Mouse (Mus musculus) embryonic facial prominence, embryonic 12.5 days (tissue): ENCODE data around the gene Kif5a. TPM values are rescaled to one million over a fixed set of nuclear protein-coding genes. Genes with fewer than 3 reads are reported as not detected.

Source experiments
- ATAC-seq: fragments of 200-750 bp; cut with Nextera tagmentation; 2 replicates; pipeline ENCODE4 v1.8.0; 2017; ENCODE audit not compliant: insufficient number of reproducible peaks, insufficient read depth, low FRiP score, low TSS enrichment
- H3K27ac ChIP-seq: fragments of 300-500 bp; sonication (generic); 2 replicates; pipeline ENCODE4 v1.5.1; 2016; ENCODE audit warnings: mild to moderate bottlenecking
- H3K27me3 ChIP-seq: fragments of 300-500 bp; sonication (generic); 2 replicates; pipeline ENCODE4 v1.6.1; 2016; ENCODE audit warnings: mild to moderate bottlenecking, moderate library complexity
- H3K36me3 ChIP-seq: fragments of 300-500 bp; sonication (generic); 2 replicates; pipeline ENCODE4 v1.6.1; 2016; ENCODE audit warnings: mild to moderate bottlenecking
- H3K4me1 ChIP-seq: fragments of 300-500 bp; sonication (generic); 2 replicates; pipeline ENCODE4 v1.6.1; 2016
- H3K4me2 ChIP-seq: fragments of 300-500 bp; sonication (generic); replicated peaks from 2 replicates; pipeline ENCODE4 v1.6.1; 2016; ENCODE audit warnings: mild to moderate bottlenecking, moderate library complexity
- H3K4me3 ChIP-seq: fragments of 300-500 bp; sonication (generic); 2 replicates; pipeline ENCODE4 v1.5.1; 2016; ENCODE audit warnings: mild to moderate bottlenecking
- H3K9ac ChIP-seq: fragments of 300-500 bp; sonication (generic); 2 replicates; pipeline ENCODE4 v1.6.1; 2016; ENCODE audit warnings: mild to moderate bottlenecking, moderate library complexity
- H3K9me3 ChIP-seq: fragments of 300-500 bp; sonication (generic); 2 replicates; pipeline ENCODE4 v1.6.1; 2016; ENCODE audit warnings: mild to moderate bottlenecking, moderate library complexity
- WGBS: fragments of 180-500 bp; shearing (Covaris S2); methylation state at CpG from one replicate; pipeline ENCODE4 v1.1.7; 2016; 5-methylcytosine and 5-hydroxymethylcytosine counted together
- polyA plus RNA-seq: library from polyadenylated mRNA; unstranded; fragments of >200 nt; fragmentation: Nextera tagmentation; extraction: Ambion mirVana; gene quantifications from 2 replicates; pipeline ENCODE4 v1.2.1, GENCODE M21; 2016

Gene Kif5a
- polyA plus RNA-seq, 1 experiment from 2014 or later: 13.5 TPM

- no peak overlapping the region for H3K4me3 ChIP-seq
- H3K4me2 ChIP-seq: peak overlapping the region; percentile 44
- peaks cover 63% of the 10 kb centered on the region for H3K27me3 ChIP-seq
- no peak overlapping the region for H3K9ac ChIP-seq
- H3K27ac ChIP-seq: no peak overlapping the region
- no peak for ATAC-seq
- 23% methylated on average over 9 of the region's 9 CpGs for WGBS
- H3K4me1 ChIP-seq: peaks cover 29% of the 10 kb centered on the region
- H3K9me3 ChIP-seq: no peaks in the 10 kb centered on the region
- no peaks in the 10 kb centered on the region for H3K36me3 ChIP-seq
Observed at GRCm38 (mm10) chr10:127177235-127177634, 85.9 kb downstream of the Kif5a start.

GRCm38 (mm10) chr10:127176756-127177155 lies 86.4 kb downstream of the Kif5a start:
- ATAC-seq: no peak
- peaks cover 66% of the 10 kb centered on the region for H3K27me3 ChIP-seq
- no peak overlapping the region for H3K27ac ChIP-seq
- no peak overlapping the region for H3K9ac ChIP-seq
- H3K4me1 ChIP-seq: peaks cover 29% of the 10 kb centered on the region
- H3K36me3 ChIP-seq: no peaks in the 10 kb centered on the region
- no peak overlapping the region for H3K4me3 ChIP-seq
- 6% methylated on average over 7 of the region's 7 CpGs for WGBS
- H3K4me2 ChIP-seq: no peak overlapping the region
- H3K9me3 ChIP-seq: no peaks in the 10 kb centered on the region

- Histone ChIP-seq H3K27me3 (peaks cover 66% of the 10 kb centered on the region), H3K4me1 (peaks cover 29% of the 10 kb centered on the region), H3K36me3 (no peaks in the 10 kb centered on the region), H3K27ac (no peak overlapping the region), H3K9ac (no peak overlapping the region), H3K9me3 (no peaks in the 10 kb centered on the region), H3K4me2 (no peak overlapping the region), H3K4me3 (no peak overlapping the region)
- WGBS: 32% methylated on average over 3 of the region's 3 CpGs
- ATAC-seq: no peak
Observed at GRCm38 (mm10) chr10:127176228-127176627, 86.9 kb downstream of the Kif5a start.

Other genes with a start within 250 kb of the Kif5a start
- 76.5 and 84.1 TPM in 2 replicates for gene Tsfm, start 232.5 kb downstream of the Kif5a start, polyA plus RNA-seq
- gene Mettl1, start 221.9 kb downstream of the Kif5a start, polyA plus RNA-seq: 51.6 and 53.1 TPM in 2 replicates
- gene Eef1akmt3, start 221.8 kb downstream of the Kif5a start, polyA plus RNA-seq: 0.45 and 0.61 TPM in 2 replicates
- 0.09 and 0.10 TPM in 2 replicates for gene Cyp27b1, start 215.1 kb downstream of the Kif5a start, polyA plus RNA-seq
- 2.2 and 2.4 TPM in 2 replicates for gene March9, start 203.2 kb downstream of the Kif5a start, polyA plus RNA-seq
- gene Cdk4, start 199.8 kb downstream of the Kif5a start, polyA plus RNA-seq: 2,215 and 2,234 TPM in 2 replicates
- gene Tspan31, start 193.1 kb downstream of the Kif5a start, polyA plus RNA-seq: 167 and 170 TPM in 2 replicates
- gene Agap2, start 188.1 kb downstream of the Kif5a start, polyA plus RNA-seq: 0.32 and 0.82 TPM in 2 replicates
- gene Os9, start 142.2 kb downstream of the Kif5a start, polyA plus RNA-seq: 72.9 and 75.7 TPM in 2 replicates
- gene B4galnt1, start 98.1 kb downstream of the Kif5a start, polyA plus RNA-seq: 4.6 and 6.2 TPM in 2 replicates
- 1.9 and 3.0 TPM in 2 replicates for gene Slc26a10, start 82.7 kb downstream of the Kif5a start, polyA plus RNA-seq
- gene Arhgef25, start 73.3 kb downstream of the Kif5a start, polyA plus RNA-seq: 85.0 and 96.5 TPM in 2 replicates
- 172 and 173 TPM in 2 replicates for gene Dtx3, start 67.6 kb downstream of the Kif5a start, polyA plus RNA-seq
- gene Pip4k2c, start 51.8 kb downstream of the Kif5a start, polyA plus RNA-seq: 29.0 and 30.5 TPM in 2 replicates
- gene Dctn2, start 3.0 kb upstream of the Kif5a start, polyA plus RNA-seq: 199 and 213 TPM in 2 replicates
- gene Mbd6, start 25.7 kb upstream of the Kif5a start, polyA plus RNA-seq: 17.2 and 23.3 TPM in 2 replicates
- 138 and 142 TPM in 2 replicates for gene Mars, start 48.4 kb upstream of the Kif5a start, polyA plus RNA-seq
- 1.8 and 2.6 TPM in 2 replicates for gene Arhgap9, start 58.6 kb upstream of the Kif5a start, polyA plus RNA-seq
- gene Gli1, start 78.6 kb upstream of the Kif5a start, polyA plus RNA-seq: 15.5 and 16.4 TPM in 2 replicates
- 0.03 TPM in 1 of 2 replicates, not detected in the other for gene Inhbe, start 91.1 kb upstream of the Kif5a start, polyA plus RNA-seq
- 0.09 TPM in 1 of 2 replicates, not detected in the other for gene Inhbc, start 107.1 kb upstream of the Kif5a start, polyA plus RNA-seq
- 44.9 and 53.0 TPM in 2 replicates for gene R3hdm2, start 117.0 kb upstream of the Kif5a start, polyA plus RNA-seq
- 5.9 and 7.9 TPM in 2 replicates for gene Stac3, start 238.3 kb upstream of the Kif5a start, polyA plus RNA-seq